Mouse (Mus musculus): ENCODE results near the gene Shkbp1. TPM values are rescaled to one million over a fixed set of nuclear protein-coding genes. Genes with fewer than 3 reads are reported as not detected.
A peak's percentile ranks its signal among the peaks of the same experiment; 100 is the strongest.

Gene Shkbp1
- polyA plus RNA-seq, 1 experiment from 2014 or later: 59.9 TPM

DNA sequence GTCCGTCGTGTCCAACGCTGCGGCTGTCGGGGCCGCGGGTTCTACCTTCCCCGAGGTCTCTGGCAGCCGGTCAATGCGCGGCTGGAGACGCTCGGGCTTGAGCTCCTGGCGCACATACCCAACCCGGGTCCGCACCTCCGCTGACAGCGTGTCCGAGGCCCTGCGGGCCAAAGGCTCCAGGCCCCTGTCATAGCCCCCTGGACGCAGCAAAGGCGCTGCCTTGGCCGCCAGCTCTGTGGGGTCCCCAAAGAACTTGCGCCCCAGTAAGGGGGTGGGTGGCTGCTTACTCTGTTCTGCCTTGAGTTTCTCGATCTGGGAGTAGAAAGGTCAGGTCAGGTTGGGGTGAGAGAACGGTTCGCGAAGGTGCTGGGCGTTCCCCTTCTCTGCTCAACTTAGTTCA, 8.6 kb upstream of the Shkbp1 start:
- Histone ChIP-seq H3K4me3 (replicated peaks) (peak overlapping the region; percentile 20), H3K36me3 (no peaks in the 10 kb centered on the region), H3K27me3 (peaks cover 76% of the 10 kb centered on the region), H3K9ac (replicated peaks) (no peak overlapping the region), H3K4me2 (no peak overlapping the region), H3K27ac (no peak overlapping the region), H3K4me1 (replicated peaks) (peaks cover 18% of the 10 kb centered on the region), H3K9me3 (no peaks in the 10 kb centered on the region)
- ATAC-seq (ENCODE audit: insufficient number of reproducible peaks, insufficient read depth, low FRiP score, low TSS enrichment, low read depth): no peak
- WGBS: 5% methylated on average over 29 of the region's 29 CpGs

DNA sequence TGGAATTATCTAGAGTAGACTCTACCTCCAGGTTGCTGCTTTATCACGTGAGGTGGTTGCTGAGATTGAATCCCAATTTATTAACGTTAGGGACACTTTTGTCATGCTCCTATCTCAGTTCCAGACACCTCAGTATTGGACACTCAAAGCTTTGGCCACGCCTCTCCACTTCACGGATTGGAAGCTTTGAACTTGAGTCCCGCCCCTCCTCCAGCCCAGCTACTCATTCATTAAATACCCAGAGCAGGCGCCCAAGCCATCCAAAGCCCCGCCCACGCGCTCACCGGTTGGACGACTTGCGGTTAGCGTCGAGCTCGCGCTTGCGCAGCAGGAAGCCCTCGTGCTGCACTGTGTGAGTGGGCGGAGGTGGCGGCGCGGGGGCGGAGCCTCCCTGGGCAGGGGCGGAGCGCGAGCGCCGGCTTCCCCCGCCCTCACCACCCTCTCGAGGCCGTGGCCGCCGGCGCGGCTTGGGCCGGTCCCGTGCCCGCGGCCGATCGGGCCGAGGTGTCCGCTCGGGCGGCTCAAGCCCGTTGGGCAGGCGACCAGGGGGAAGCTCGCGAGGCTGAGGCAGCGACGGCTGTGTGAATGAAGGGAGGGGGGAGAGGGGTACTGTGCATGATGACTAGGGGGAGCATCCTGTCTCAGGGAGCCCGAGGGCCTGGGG, 5.6 kb upstream of the Shkbp1 start:
- Histone ChIP-seq H3K9me3 (no peaks in the 10 kb centered on the region), H3K27ac (no peak overlapping the region), H3K9ac (replicated peaks) (peak overlapping the region; percentile 65), H3K27me3 (peaks cover 72% of the 10 kb centered on the region), H3K4me2 (peak overlapping the region; percentile 74), H3K4me1 (replicated peaks) (peaks cover 17% of the 10 kb centered on the region), H3K36me3 (no peaks in the 10 kb centered on the region), H3K4me3 (replicated peaks) (peak overlapping the region; percentile 55)
- 1% methylated on average over 52 of the region's 52 CpGs for WGBS
- peak; percentile 91 for ATAC-seq (ENCODE audit: insufficient number of reproducible peaks, insufficient read depth, low FRiP score, low TSS enrichment, low read depth)

DNA sequence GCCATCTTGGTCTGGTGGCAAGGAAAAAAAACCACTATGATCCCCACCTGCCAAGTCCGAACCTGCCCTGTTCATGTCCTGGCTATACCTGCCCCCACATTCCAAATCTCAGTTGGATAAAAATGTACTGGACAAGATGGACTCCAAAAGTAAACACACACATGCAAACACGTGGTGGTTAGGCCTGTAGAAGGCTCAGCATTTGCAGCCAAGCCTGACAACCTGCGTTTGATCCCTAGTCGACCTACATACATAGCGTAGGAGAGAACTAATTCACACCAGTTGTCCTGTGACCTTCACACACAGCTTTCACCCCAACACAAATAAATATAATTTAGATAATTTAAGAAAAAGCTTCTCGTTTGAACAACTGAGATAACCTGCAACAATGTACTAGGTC, 4.9 kb upstream of the Shkbp1 start:
- 55% methylated on average over 6 of the region's 6 CpGs for WGBS
- Histone ChIP-seq H3K27ac (no peak overlapping the region), H3K4me2 (peak overlapping the region; percentile 74), H3K9me3 (no peaks in the 10 kb centered on the region), H3K36me3 (no peaks in the 10 kb centered on the region), H3K4me1 (replicated peaks) (peaks cover 20% of the 10 kb centered on the region), H3K4me3 (replicated peaks) (peak overlapping the region; percentile 55; the same call in 1 of the 2 replicates), H3K27me3 (peaks cover 68% of the 10 kb centered on the region), H3K9ac (replicated peaks) (no peak overlapping the region)
- ATAC-seq (ENCODE audit: insufficient number of reproducible peaks, insufficient read depth, low FRiP score, low TSS enrichment, low read depth): no peak

DNA sequence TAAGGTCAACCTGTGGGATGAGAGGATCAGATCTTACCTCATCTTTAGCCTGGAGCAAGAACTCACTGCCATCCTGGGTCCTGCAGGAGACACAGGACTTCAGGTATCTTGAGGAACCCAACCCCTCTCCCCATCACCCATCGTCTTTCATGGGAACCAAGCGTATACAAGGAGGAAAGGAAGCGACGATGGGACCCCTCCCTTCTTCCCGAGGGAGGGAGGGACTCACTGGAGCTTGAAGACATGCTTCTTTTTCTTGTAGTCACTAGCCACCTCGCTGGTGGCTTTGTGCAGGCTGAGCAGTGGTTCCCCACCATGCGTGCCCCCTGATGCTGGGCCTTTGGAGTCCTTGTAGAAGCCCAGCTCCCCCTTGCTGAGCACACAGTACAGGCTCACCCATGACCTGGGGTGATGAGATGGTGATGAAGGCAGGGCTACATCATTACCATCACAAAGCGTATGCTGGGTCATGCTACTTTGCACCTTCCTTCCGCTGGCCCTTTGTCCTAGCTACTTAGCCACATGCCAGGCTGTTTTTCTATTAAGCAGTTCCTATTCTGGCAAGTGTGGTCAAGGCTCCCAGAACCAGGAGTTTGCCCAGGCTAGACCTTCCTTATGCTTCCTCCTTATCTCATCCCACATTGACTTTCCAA, 4.0 kb upstream of the Shkbp1 start:
- Histone ChIP-seq H3K9me3 (no peaks in the 10 kb centered on the region), H3K4me3 (replicated peaks) (no peak overlapping the region), H3K36me3 (no peaks in the 10 kb centered on the region), H3K9ac (replicated peaks) (no peak overlapping the region), H3K4me1 (replicated peaks) (peaks cover 25% of the 10 kb centered on the region), H3K27ac (no peak overlapping the region), H3K4me2 (no peak overlapping the region), H3K27me3 (peaks cover 59% of the 10 kb centered on the region)
- no peak for ATAC-seq (ENCODE audit: insufficient number of reproducible peaks, insufficient read depth, low FRiP score, low TSS enrichment, low read depth)
- 88% methylated on average over 9 of the region's 9 CpGs for WGBS

DNA sequence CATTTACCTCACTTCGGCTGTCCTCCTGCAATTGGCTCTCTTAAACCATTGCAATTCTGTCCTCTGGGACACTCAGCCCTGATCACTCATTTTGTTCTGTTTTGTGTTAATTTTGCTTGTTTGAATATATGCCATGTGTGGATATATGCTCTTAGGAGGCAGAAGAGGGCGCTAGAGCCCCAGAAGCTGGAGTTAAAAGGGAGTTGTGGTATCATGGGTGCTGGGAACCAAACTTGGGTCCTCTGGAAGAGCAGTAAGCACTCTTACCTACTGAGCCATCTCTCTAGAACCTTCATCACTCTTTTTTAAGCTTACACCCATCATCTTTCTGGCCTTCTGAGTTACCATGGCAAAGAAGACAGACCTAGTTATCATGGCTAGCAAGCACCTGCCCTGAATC, 3.3 kb upstream of the Shkbp1 start:
- WGBS: 76% methylated on average over 2 of the region's 2 CpGs

DNA sequence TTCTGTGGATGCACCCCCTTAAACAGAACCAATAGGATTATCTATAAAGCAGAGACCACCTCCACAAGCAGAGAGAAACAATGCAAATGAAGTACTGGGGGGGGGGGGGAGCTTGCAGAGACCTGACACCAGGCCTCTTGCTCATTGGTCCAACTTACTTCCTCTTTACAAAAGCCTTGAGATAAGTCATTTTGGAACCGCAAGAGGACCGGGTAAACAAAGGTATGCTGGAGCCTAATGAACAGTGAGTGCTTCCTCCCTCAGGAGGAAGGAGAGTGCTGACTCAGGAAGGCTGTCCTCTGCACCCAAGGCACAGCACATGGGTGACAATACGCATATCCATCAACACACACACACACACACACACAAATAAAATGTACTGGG, 1.8 kb upstream of the Shkbp1 start:
- H3K4me2 ChIP-seq: no peak overlapping the region
- WGBS: 23% methylated on average over 3 of the region's 3 CpGs

More for the DNA sequence above, 3.3 kb upstream of the Shkbp1 start:
- ATAC-seq (ENCODE audit: insufficient number of reproducible peaks, insufficient read depth, low FRiP score, low TSS enrichment, low read depth): no peak
- Histone ChIP-seq H3K27me3 (peaks cover 52% of the 10 kb centered on the region), H3K36me3 (no peaks in the 10 kb centered on the region), H3K4me2 (no peak overlapping the region), H3K27ac (no peak overlapping the region), H3K9ac (replicated peaks) (no peak overlapping the region), H3K4me3 (replicated peaks) (no peak overlapping the region), H3K4me1 (replicated peaks) (peaks cover 28% of the 10 kb centered on the region), H3K9me3 (no peaks in the 10 kb centered on the region)

DNA sequence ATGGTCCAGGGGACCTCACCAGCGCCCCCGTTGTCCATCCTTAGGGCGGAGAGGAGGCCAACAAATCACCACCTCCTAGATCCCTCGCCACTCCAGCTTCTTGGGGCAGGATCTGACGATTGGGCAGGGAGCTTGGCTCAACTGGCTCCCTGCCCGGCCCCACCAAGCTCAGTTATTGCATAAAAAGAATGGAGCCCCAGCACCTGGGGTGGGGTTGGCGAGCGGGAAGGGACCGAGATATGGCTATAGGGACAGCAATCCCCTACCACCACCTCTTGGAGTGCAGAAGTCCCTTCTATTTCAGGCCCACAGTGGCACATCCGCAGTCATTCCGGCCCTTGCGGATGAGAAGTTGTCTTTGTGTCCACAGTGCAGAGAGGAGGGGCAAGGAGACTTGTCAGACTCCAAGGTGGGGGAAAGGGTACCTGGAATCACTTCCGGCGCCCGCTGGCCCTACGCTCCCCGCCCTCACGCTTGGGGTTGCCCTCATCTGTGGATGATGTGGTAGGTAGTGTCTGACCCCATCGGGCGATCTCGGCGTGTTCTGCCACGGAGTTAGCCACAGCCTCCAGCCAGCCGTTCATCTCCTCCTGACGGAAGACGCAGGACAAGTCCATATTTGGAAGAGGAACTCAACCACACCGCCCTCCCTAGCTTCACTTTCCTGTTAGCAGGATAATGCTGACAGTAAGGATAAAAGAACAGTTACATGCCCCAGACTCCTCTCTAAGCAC, 1.2 kb upstream of the Shkbp1 start, which contains the start of gene Gm20479:
Gene Gm20479, minus strand, starts transcription at position 559 of the 734 bp plus-strand sequence.
- Histone ChIP-seq H3K36me3 (peaks cover 14% of the 10 kb centered on the region; the same call in 1 of the 2 replicates), H3K9me3 (no peaks in the 10 kb centered on the region), H3K4me2 (peak within 1 kb of the TSS; percentile 73), H3K4me3 (replicated peaks) (peak within 1 kb of the TSS; percentile 64), H3K27me3 (peaks cover 33% of the 10 kb centered on the region), H3K4me1 (replicated peaks) (peaks cover 26% of the 10 kb centered on the region), H3K27ac (no peak within 1 kb of the TSS), H3K9ac (replicated peaks) (peak within 1 kb of the TSS; percentile 40; the same call in 1 of the 2 replicates)
- WGBS: 4% methylated on average over 25 of the region's 27 CpGs
- ATAC-seq (ENCODE audit: insufficient number of reproducible peaks, insufficient read depth, low FRiP score, low TSS enrichment, low read depth): no peak

More for the DNA sequence above, 1.8 kb upstream of the Shkbp1 start:
- Histone ChIP-seq H3K36me3 (peaks cover 8% of the 10 kb centered on the region; the same call in 1 of the 2 replicates), H3K27me3 (peaks cover 38% of the 10 kb centered on the region), H3K27ac (no peak overlapping the region), H3K4me1 (replicated peaks) (peaks cover 26% of the 10 kb centered on the region), H3K9me3 (no peaks in the 10 kb centered on the region), H3K4me3 (replicated peaks) (no peak overlapping the region), H3K9ac (replicated peaks) (no peak overlapping the region)
- no peak for ATAC-seq (ENCODE audit: insufficient number of reproducible peaks, insufficient read depth, low FRiP score, low TSS enrichment, low read depth)

DNA sequence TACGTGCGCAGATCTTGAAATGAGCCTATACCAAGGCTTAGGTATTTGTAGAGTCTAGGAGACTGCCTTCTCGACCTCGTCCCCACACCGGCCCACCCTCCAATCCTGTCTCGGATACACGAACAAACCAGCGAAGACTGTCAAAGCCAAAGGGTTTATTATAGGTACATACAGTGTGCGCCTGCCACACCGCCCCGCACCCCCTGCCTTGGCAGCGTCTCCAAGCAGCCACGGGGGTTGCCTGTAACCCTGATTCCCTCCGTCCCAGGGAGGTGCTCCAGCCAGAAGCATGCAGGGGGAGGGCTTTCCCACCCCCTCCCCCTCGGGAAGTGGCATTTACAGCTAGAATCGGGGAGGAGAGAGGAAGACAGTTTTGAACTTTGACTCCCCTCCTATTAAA, 429 bp upstream of the Shkbp1 start:
- Histone ChIP-seq H3K9ac (replicated peaks) (no peak overlapping the region; the same call in 1 of the 2 replicates), H3K27ac (no peak overlapping the region)
- 1% methylated on average over 16 of the region's 16 CpGs for WGBS

DNA sequence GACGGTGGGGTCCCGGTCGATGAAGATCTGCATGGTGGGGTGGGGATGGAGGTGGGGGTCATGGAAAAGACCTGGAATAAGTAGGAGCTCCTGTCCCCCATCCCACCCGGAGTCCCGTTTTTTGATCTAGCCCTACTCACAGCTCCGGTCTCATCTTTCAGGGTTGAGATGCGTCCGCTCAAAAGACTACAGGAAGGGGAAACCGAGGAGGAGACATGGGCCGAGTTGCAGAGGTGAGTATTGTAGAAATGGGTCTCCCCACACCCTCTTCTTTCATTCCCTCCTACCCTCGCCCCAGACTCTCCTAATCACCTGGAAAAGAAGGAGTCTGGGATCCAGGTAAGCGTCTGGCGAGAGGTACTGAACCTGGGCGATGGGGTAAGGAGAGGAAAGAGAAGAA, 558 bp downstream of the Shkbp1 start:
- 7% methylated on average over 14 of the region's 14 CpGs for WGBS
- H3K27ac ChIP-seq: no peak overlapping the region

More for the DNA sequence above, 429 bp upstream of the Shkbp1 start:
- H3K4me3 ChIP-seq (replicated peaks): peak overlapping the region; percentile 64
- H3K4me2 ChIP-seq: peak overlapping the region; percentile 73
- H3K9me3 ChIP-seq: no peaks in the 10 kb centered on the region
- peak; percentile 36 for ATAC-seq (ENCODE audit: insufficient number of reproducible peaks, insufficient read depth, low FRiP score, low TSS enrichment, low read depth)
- peaks cover 28% of the 10 kb centered on the region for H3K27me3 ChIP-seq
- peaks cover 26% of the 10 kb centered on the region for H3K4me1 ChIP-seq (replicated peaks)
- peaks cover 21% of the 10 kb centered on the region for H3K36me3 ChIP-seq

DNA sequence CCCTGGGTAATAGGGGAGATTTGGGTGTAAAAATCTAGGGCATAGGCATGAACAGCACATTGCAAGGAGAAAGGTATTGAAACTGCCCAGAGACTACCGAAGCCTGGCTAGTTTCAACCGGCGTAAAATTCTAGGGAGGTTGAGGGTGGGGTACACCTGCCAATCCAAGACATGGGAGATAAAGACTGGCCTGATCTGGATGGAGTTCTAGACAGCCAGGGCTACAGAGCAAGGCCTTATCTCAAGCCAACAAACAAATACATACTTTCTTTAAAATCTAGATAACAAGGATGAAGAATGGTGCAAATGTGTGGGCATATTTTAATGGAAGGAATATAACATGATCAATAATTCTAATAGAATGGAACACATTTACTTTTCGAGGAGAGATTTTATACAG, 1.0 kb downstream of the Shkbp1 start:
- Histone ChIP-seq H3K27ac (no peak overlapping the region), H3K4me3 (replicated peaks) (peak overlapping the region; percentile 64), H3K4me1 (replicated peaks) (peaks cover 22% of the 10 kb centered on the region), H3K9ac (replicated peaks) (peak overlapping the region; percentile 58; the same call in 1 of the 2 replicates), H3K27me3 (peaks cover 28% of the 10 kb centered on the region), H3K36me3 (peaks cover 31% of the 10 kb centered on the region), H3K4me2 (peak overlapping the region; percentile 73), H3K9me3 (no peaks in the 10 kb centered on the region)
- WGBS: 43% methylated on average over 4 of the region's 4 CpGs
- ATAC-seq (ENCODE audit: insufficient number of reproducible peaks, insufficient read depth, low FRiP score, low TSS enrichment, low read depth): no peak

More for the DNA sequence above, 558 bp downstream of the Shkbp1 start:
- no peak for ATAC-seq (ENCODE audit: insufficient number of reproducible peaks, insufficient read depth, low FRiP score, low TSS enrichment, low read depth)
- Histone ChIP-seq H3K36me3 (peaks cover 27% of the 10 kb centered on the region), H3K4me1 (replicated peaks) (peaks cover 22% of the 10 kb centered on the region), H3K9me3 (no peaks in the 10 kb centered on the region), H3K9ac (replicated peaks) (peak overlapping the region; percentile 58), H3K27me3 (peaks cover 28% of the 10 kb centered on the region), H3K4me3 (replicated peaks) (peak overlapping the region; percentile 64), H3K4me2 (peak overlapping the region; percentile 73)

DNA sequence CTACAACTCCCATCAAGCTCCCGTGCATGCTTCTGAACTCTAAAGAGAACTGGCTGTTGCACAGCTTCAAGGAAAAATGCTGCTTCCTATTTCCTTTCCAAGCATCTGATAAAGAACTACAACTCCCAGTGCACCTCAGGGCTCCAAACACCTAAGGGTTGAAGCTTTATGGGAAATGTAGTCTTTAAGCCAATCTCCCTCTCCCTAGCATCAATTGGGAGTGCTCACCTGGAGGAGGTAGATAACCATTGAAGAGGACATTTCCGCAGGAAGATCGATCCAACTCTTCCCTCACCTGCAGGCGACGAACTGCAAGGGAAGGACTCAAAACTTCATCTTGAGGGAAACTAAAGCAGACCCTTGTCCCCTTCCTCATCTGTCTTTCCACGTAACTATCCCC, 1.7 kb downstream of the Shkbp1 start:
- Histone ChIP-seq H3K27me3 (peaks cover 28% of the 10 kb centered on the region), H3K9ac (replicated peaks) (no peak overlapping the region), H3K27ac (no peak overlapping the region), H3K4me1 (replicated peaks) (peaks cover 22% of the 10 kb centered on the region), H3K4me2 (peak overlapping the region; percentile 73), H3K36me3 (peaks cover 37% of the 10 kb centered on the region), H3K9me3 (no peaks in the 10 kb centered on the region), H3K4me3 (replicated peaks) (peak overlapping the region; percentile 64)
- no peak for ATAC-seq (ENCODE audit: insufficient number of reproducible peaks, insufficient read depth, low FRiP score, low TSS enrichment, low read depth)
- 27% methylated on average over 6 of the region's 6 CpGs for WGBS

All from limb, embryonic 12.5 days (tissue).